Mouse (Mus musculus): Measurements from ENCODE around the gene Arhgap33. TPM values are rescaled to one million over a fixed set of nuclear protein-coding genes. Genes with fewer than 3 reads are reported as not detected.
"Not testable (repeated sequence)": the region's sequence is repeated elsewhere in the genome, so short reads cannot be mapped to it uniquely, and the experiment has no call there.

Gene Arhgap33
- polyA plus RNA-seq, 1 experiment = 276 TPM

DNA sequence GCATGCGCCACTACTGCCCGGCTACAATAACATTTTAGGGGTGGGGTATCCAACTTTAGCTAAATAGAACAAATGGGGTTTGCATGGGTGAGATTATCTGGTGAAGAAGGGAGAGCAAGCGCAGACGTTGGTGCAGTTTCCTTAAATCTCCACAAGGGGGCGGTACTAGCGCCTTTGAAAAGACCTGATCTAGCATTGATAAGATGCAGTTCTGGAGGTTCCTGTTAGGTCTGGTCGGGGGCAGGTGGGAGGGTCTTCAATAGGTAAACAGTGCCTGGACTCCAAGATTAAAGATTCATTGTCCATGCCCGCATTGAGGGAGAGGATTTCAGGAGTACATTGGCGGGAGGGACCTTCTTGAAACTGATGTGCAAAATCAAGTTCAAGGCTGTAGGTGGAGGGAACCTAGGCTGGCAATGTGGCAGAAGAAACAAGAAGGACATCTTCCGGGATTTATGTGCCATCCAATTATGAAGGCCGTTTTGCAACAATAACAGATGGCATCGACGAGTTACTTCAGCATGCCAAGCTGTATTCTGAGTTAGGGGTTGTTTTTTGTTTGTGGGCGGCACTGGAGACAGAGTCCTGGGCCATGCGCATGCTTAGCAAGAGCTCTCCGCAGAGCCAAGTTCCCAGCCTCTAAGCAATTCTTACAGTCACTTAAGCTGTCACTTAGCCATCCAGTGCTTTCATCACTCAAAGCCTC, 44.5 kb downstream of the Arhgap33 start:
- DNase-seq (ENCODE audit: low read depth) = peak; percentile 57
- TF ChIP-seq POLR2A (IDR thresholded peaks at IDR 0.05; ENCODE audit: borderline replicate concordance, extremely low read depth, insufficient read depth, insufficient read length, poor library complexity, severe bottlenecking) = no peak
- TF ChIP-seq CTCF (IDR thresholded peaks at IDR 0.05; ENCODE audit: borderline replicate concordance, extremely low read depth, insufficient read depth, insufficient read length) = peak; percentile 72; the same call in 1 of the 2 replicates

DNA sequence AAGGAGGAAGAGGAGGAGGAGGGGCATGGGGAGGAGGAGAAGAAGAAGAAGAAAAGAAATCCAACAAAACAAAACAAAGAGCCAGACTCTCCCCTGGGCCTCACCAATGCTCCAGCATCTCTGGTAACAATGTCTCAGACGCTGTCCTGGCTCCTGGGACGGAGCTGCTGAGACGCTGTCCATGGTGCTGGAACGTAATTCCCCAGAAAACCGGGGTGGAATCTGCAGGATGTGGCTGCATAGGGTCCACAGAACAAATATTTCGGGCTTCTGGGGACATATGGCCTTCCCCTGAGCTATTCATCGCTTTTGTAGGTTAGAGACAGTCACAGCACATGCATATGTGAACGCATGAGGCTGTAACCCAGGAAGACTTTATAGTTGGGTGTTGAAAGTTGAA, 50.6 kb downstream of the Arhgap33 start:
- TF ChIP-seq POLR2A (IDR thresholded peaks at IDR 0.05; ENCODE audit: borderline replicate concordance, extremely low read depth, insufficient read depth, insufficient read length, poor library complexity, severe bottlenecking) = no peak
- no peak for DNase-seq (ENCODE audit: low read depth)

DNA sequence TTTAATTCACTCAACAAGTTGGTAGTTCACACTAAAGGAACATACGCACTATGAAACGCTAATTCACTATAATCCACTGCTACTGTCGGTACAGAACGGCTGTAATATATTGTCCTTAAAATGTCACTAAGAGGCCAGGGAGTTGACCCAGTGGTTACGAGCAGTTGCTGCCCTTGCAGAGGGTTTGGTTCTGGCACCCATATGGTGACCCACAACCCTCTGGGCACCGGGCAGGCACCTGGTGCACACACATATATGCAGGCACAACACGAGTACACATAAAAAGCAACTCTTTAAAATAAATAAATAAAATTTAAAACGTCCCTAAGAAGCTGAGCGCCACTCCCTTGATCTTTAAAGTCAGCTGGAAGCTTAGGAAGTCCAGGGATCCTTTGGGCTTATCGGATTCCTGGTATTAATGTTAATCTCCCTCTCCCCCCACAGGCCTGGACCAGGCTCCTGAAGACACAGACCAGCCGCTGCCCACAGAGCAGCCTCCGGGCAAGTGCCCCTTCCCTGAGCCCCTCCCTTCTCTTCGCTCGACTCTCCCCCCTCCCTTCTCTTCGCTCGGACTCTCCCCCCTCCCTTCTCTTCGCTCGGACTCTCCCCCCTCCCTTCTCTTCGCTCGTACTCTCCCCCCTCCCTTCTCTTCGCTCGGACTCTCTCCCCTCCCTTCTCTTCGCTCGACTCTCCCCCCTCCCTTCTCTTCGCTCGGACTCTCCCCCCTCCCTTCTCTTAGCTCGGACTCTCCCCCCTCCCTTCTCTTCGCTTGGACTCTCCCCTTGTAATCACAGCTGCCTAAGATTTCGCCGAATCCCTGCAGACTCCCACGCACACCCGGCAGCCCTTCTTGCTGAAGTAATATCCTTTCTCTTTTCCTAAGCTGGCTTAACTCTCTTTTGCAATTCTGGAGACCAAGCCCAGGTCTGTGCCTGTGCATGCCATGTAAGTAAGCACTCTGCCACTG, 57.2 kb downstream of the Arhgap33 start:
- DNase-seq (ENCODE audit: low read depth) = peak; percentile 85

DNA sequence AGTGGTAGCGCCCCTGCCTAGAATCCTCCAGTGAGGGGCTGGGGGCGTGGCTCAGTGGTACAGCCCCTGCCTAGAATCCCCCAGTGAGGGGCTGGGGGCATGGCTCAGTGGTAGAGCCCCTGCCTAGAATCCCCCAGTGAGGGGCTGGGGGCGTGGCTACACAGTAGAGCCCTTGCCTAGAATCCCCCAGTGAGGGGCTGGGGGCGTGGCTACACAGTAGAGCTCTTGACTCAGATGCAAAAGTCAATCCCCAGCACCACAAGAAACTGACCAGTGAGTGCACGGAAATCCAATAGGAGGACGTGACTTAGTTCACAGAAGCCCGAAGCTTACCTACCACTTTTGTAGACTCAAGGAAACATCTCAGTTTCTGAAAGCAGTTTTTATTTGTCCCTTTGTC, 58.7 kb downstream of the Arhgap33 start:
- DNase-seq (ENCODE audit: low read depth) = not testable (repeated sequence)

More for the DNA sequence above, 57.2 kb downstream of the Arhgap33 start:
- TF ChIP-seq CTCF (IDR thresholded peaks at IDR 0.05; ENCODE audit: borderline replicate concordance, extremely low read depth, insufficient read depth, insufficient read length) (no peak), POLR2A (IDR thresholded peaks at IDR 0.05; ENCODE audit: borderline replicate concordance, extremely low read depth, insufficient read depth, insufficient read length, poor library complexity, severe bottlenecking) (no peak)

DNA sequence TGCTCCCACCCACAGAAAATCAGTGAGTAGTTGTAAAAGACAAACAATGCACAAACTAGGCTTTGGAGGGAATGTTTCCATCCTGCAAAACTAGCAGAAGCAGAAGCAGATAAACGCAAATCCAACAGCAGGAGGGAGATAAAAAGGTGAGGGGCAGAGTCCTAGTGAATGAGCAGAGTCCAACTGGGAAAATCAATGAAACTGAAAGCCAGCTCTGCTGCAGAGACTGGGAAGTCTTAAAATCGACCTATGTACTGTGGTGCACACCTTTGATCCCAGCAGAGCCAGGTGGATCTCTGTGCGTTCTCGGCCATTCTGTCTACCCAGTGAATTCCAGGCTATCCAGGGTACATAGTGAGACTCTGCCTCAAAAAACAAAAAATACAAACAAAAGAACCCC, 59.9 kb downstream of the Arhgap33 start:
- no peak for DNase-seq (ENCODE audit: low read depth)
- no peak for TF ChIP-seq CTCF (IDR thresholded peaks at IDR 0.05; ENCODE audit: borderline replicate concordance, extremely low read depth, insufficient read depth, insufficient read length)

DNA sequence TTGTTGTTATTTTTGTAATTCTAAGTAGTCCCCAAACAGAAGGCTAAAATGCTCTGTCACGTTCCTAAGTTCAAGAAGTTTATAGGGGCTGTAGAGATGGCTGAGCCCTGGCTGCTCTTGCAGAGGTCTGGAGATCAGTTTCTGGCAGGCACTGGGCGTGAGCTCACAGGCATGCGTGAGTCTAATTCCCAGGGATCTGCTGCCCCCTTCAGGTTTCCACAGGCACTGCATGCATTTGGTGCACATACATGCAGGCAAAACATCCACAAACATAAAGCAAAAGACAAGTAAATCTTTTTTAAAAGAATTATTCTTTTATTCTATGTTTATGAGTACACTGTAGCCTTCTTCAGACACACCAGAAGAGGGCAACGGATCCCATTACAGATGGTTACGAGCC, 62.4 kb downstream of the Arhgap33 start:
- DNase-seq (ENCODE audit: low read depth) = peak; percentile 51
- TF ChIP-seq CTCF (IDR thresholded peaks at IDR 0.05; ENCODE audit: borderline replicate concordance, extremely low read depth, insufficient read depth, insufficient read length) = peak; percentile 65
- no peak for TF ChIP-seq POLR2A (IDR thresholded peaks at IDR 0.05; ENCODE audit: borderline replicate concordance, extremely low read depth, insufficient read depth, insufficient read length, poor library complexity, severe bottlenecking)

Other genes with a start within 250 kb of the Arhgap33 start
- 233 and 314 TPM in 2 replicates for gene Clip3, start 243.3 kb downstream of the Arhgap33 start, polyA plus RNA-seq (2012; rRNA removed)
- 131 and 198 TPM in 2 replicates for gene Alkbh6, start 226.3 kb downstream of the Arhgap33 start, polyA plus RNA-seq (2012; rRNA removed)
- 28.5 and 36.3 TPM in 2 replicates for gene Syne4, start 220.3 kb downstream of the Arhgap33 start, polyA plus RNA-seq (2012; rRNA removed)
- gene E130208F15Rik, start 213.3 kb downstream of the Arhgap33 start, polyA plus RNA-seq (2012; rRNA removed) = 0.36 and 0.37 TPM in 2 replicates
- 17.6 and 24.7 TPM in 2 replicates for gene Sdhaf1, start 211.2 kb downstream of the Arhgap33 start, polyA plus RNA-seq (2012; rRNA removed)
- gene Lrfn3, start 172.3 kb downstream of the Arhgap33 start, polyA plus RNA-seq (2012; rRNA removed) = 29.1 and 39.2 TPM in 2 replicates
- 21.7 and 27.8 TPM in 2 replicates for gene Tyrobp, start 121.3 kb downstream of the Arhgap33 start, polyA plus RNA-seq (2012; rRNA removed)
- 0.90 and 1.4 TPM in 2 replicates for gene Hcst, start 115.2 kb downstream of the Arhgap33 start, polyA plus RNA-seq (2012; rRNA removed)
- gene Nfkbid, start 113.3 kb downstream of the Arhgap33 start, polyA plus RNA-seq (2012; rRNA removed) = 2.3 and 3.6 TPM in 2 replicates
- gene Aplp1, start 89.5 kb downstream of the Arhgap33 start, polyA plus RNA-seq (2012; rRNA removed) = 571 and 616 TPM in 2 replicates
- gene Kirrel2, start 77.4 kb downstream of the Arhgap33 start, polyA plus RNA-seq (2012; rRNA removed) = 0.85 and 3.3 TPM in 2 replicates
- gene Nphs1, start 76.7 kb downstream of the Arhgap33 start, polyA plus RNA-seq (2012; rRNA removed) = 1.2 and 3.2 TPM in 2 replicates
- 0.05 and 0.26 TPM in 2 replicates for gene Prodh2, start 41.4 kb downstream of the Arhgap33 start, polyA plus RNA-seq (2012; rRNA removed)
- gene Hspb6, start 17.1 kb upstream of the Arhgap33 start, polyA plus RNA-seq (2012; rRNA removed) = 8.4 and 8.7 TPM in 2 replicates
- 24.1 and 27.9 TPM in 2 replicates for gene Proser3, start 17.2 kb upstream of the Arhgap33 start, polyA plus RNA-seq (2012; rRNA removed)
- gene Lin37, start 24.8 kb upstream of the Arhgap33 start, polyA plus RNA-seq (2012; rRNA removed) = 45.1 and 53.9 TPM in 2 replicates
- gene U2af1l4, start 28.2 kb upstream of the Arhgap33 start, polyA plus RNA-seq (2012; rRNA removed) = 69.3 and 95.4 TPM in 2 replicates
- 4.9 and 8.7 TPM in 2 replicates for gene Gm49396, start 28.3 kb upstream of the Arhgap33 start, polyA plus RNA-seq (2012; rRNA removed)
- 102 and 154 TPM in 2 replicates for gene Psenen, start 28.6 kb upstream of the Arhgap33 start, polyA plus RNA-seq (2012; rRNA removed)
- 6.5 and 8.7 TPM in 2 replicates for gene Igflr1, start 30.4 kb upstream of the Arhgap33 start, polyA plus RNA-seq (2012; rRNA removed)
- gene Kmt2b, start 53.7 kb upstream of the Arhgap33 start, polyA plus RNA-seq (2012; rRNA removed) = 69.7 and 72.2 TPM in 2 replicates
- gene Zbtb32, start 63.8 kb upstream of the Arhgap33 start, polyA plus RNA-seq (2012; rRNA removed) = 0.37 and 0.47 TPM in 2 replicates
- gene Upk1a, start 77.8 kb upstream of the Arhgap33 start, polyA plus RNA-seq (2012; rRNA removed) = 2.7 and 3.9 TPM in 2 replicates
- gene Cox6b1, start 91.1 kb upstream of the Arhgap33 start, polyA plus RNA-seq (2012; rRNA removed) = 823 and 962 TPM in 2 replicates
- not detected in 2 replicates for gene Etv2, start 100.8 kb upstream of the Arhgap33 start, polyA plus RNA-seq (2012; rRNA removed)
- 91.6 and 103 TPM in 2 replicates for gene Rbm42, start 115.3 kb upstream of the Arhgap33 start, polyA plus RNA-seq (2012; rRNA removed)
- gene Haus5, start 129.9 kb upstream of the Arhgap33 start, polyA plus RNA-seq (2012; rRNA removed) = 21.9 and 36.6 TPM in 2 replicates
- not detected in 2 replicates for gene Pmis2, start 136.5 kb upstream of the Arhgap33 start, polyA plus RNA-seq (2012; rRNA removed)
- 0.32 TPM in 1 of 2 replicates, not detected in the other for gene 2200002J24Rik, start 163.9 kb upstream of the Arhgap33 start, polyA plus RNA-seq (2012; rRNA removed)
- 1.7 and 2.4 TPM in 2 replicates for gene Atp4a, start 177.1 kb upstream of the Arhgap33 start, polyA plus RNA-seq (2012; rRNA removed)
- 187 and 251 TPM in 2 replicates for gene Tmem147, start 194.5 kb upstream of the Arhgap33 start, polyA plus RNA-seq (2012; rRNA removed)
- gene Gapdhs, start 208.6 kb upstream of the Arhgap33 start, polyA plus RNA-seq (2012; rRNA removed) = 0.50 TPM in 1 of 2 replicates, not detected in the other
- 5.1 and 8.8 TPM in 2 replicates for gene Sbsn, start 216.4 kb upstream of the Arhgap33 start, polyA plus RNA-seq (2012; rRNA removed)
- 3.5 and 14.2 TPM in 2 replicates for gene Dmkn, start 228.7 kb upstream of the Arhgap33 start, polyA plus RNA-seq (2012; rRNA removed)